Mouse (Mus musculus) spleen, postnatal 14 days (tissue): ENCODE results near the gene Cd80.

Experiments
- DNase-seq, 2 experiments: peaks; one replicate each; pipeline ENCODE4 v3.0.0; 2021 to 2022; ENCODE audit warnings: low spot score in 2 of 2

The Cd80 gene

DNA sequence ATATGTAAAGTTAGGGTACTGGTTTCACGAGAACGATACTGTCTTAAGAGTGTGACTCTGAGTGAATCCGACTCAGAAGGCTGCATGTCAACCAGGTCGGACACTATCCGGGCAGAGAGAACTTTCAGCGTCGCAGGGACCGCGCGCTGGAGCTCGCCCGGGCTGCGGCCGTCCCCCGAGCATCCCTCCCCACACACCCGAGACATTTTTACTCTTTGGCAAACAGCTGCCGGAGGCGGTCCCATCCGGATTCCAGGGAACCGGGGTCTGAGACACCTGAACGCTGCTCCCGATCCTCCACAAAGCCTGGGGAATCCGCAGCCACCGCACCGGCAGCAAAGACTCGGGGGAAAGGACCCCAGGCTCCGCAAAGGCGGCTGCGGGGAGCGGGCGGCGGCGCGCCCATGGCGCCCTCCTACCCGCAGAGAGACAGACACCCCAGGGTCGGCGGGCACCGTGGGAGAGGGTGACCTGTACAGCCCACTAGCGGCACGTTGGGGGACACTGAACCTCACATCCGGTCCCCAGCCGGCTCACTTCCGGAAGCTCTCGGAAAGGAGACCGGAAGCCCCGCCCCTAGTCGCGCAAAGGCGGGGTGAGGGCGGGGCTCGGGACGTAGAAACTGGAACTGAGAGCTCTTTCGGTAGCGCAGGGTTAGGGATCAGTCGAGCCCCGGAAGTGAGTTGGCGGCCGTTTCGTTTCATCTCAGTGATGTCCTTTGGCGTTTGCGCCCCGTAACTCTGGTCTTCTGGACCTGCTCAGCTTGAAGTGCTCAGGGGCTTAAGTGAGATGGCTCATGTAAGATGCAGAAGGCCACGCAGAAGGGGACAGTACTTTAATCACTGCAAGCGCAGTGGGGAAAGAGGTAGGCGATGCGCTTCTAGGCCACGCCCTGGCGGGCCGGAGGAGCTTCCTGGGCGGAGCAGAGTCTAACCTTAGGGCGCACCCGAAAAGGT, 67.0 kb downstream of the Cd80 start, which contains the start of gene Timmdc1:
Gene Timmdc1, minus strand, starts transcription at position 535 of the 956 bp plus-strand sequence.
- DNase-seq, result peak; percentile 89 to 93

- no peak for DNase-seq
Measured at GRCm38 (mm10) chr16:38526264-38526663, 70.9 kb downstream of the Cd80 start.

GRCm38 (mm10) chr16:38536544-38537146, 81.3 kb downstream of the Cd80 start:
- peak; percentile 45 to 61 for DNase-seq

GRCm38 (mm10) chr16:38538716-38539380, 83.5 kb downstream of the Cd80 start:
- no peak for DNase-seq
